Mouse (Mus musculus): ENCODE results near the gene Snd1.

The Snd1 gene

GRCm38 (mm10) chr6:28586806-28587205 is 111.9 kb downstream of the Snd1 start:
- no peak for TF ChIP-seq GATA4 (IDR thresholded peaks at IDR 0.05; ENCODE audit: insufficient replicate concordance, low read length)

GRCm38 (mm10) chr6:28588494-28589171 is 113.7 kb downstream of the Snd1 start:
- TF ChIP-seq GATA4 (IDR thresholded peaks at IDR 0.05; ENCODE audit: insufficient replicate concordance, low read length), result no peak

DNA sequence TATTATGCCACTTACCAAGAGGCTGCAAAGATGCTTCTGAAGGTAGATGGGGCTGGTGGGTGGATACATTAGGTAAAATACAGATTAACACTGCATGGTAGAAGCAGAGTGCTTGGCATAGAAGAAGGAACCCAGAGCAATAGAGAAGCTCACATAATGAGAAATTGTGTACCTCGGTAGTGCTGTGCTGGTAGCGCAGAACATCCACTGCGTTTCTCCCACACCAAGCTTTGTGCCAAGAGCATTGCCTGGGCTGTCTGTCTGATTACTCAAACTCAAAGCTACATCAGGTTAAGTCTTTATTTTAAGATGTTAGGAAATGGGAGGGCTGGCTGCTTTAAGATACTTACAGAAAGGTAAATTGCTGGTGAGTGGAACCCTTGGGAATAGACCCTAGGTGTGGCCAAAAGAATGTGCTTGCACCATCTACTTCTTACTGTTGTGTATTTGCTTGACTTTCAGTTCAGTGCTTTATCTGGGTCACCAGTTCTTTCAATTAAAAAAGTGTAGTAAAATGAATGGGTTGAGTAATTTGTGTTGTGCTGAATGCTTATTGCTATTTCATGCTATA is 117.5 kb downstream of the Snd1 start:
- no peak for TF ChIP-seq GATA4 (IDR thresholded peaks at IDR 0.05; ENCODE audit: insufficient replicate concordance, low read length)

DNA sequence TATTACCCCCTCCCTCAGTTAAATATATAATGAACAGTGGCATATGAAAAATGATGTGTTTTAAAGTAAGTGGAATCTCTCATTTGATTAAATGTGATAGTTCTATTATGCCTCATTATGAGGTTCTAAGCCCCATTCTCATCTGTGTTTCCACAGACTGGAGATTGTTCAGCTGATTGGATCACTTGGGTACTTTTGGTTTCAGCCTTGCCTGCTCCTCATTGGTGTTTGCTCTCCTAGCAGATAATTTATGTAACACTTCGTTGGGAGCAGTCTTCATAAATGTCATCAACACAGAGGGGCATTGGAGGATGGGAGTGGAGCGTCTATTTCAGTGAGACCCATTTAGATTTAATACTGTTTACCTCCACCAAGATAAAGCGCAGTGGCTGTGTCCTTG is 118.8 kb downstream of the Snd1 start:
- TF ChIP-seq GATA4 (IDR thresholded peaks at IDR 0.05; ENCODE audit: insufficient replicate concordance, low read length), result no peak

DNA sequence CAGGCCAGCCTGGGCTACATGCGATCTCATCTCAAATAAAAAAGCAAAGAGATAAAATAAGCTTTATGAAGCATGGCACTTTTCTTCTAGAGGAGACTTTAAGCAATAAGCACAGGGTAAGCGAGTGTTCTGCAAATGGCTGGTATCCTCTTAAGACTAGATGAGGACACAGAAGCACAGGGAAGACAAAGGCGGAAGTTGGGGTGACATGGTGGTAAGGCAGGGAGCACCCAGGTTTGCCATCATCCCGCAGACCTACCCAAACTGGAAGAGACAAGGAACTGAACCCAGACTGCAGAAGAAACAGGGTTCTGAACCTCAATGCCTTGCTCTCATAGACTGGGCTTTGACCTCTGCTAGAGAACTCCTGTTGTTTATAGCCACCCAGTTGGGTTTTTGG is 119.8 kb downstream of the Snd1 start:
- TF ChIP-seq GATA4 (IDR thresholded peaks at IDR 0.05; ENCODE audit: insufficient replicate concordance, low read length), result no peak

DNA sequence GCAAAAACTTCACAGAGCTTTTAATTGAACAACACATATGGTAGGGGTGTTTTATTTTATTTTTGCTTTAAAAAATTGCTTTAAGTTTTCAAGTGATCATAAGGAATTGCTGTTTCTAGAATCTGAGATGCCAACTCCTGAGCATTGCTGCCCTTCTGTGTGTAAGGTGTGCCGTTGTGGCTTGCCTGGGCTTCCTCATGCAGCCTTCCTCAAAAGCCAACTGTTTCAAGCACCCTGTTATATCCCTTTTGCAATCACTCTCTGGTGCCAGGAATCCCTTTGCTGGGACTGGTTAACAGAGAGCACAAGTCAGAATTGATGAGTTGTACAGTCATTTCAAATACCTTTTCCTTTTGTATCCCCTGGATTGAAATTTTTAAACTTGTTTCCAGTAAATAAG is 120.3 kb downstream of the Snd1 start:
- no peak for TF ChIP-seq GATA4 (IDR thresholded peaks at IDR 0.05; ENCODE audit: insufficient replicate concordance, low read length)

- no peak for TF ChIP-seq GATA4 (IDR thresholded peaks at IDR 0.05; ENCODE audit: insufficient replicate concordance, low read length)
Measured at GRCm38 (mm10) chr6:28597266-28597665, 122.3 kb downstream of the Snd1 start.

- no peak for TF ChIP-seq GATA4 (IDR thresholded peaks at IDR 0.05; ENCODE audit: insufficient replicate concordance, low read length)
Measured at GRCm38 (mm10) chr6:28599120-28599519, 124.2 kb downstream of the Snd1 start.

GRCm38 (mm10) chr6:28600404-28600803 is 125.5 kb downstream of the Snd1 start:
- TF ChIP-seq GATA4 (IDR thresholded peaks at IDR 0.05; ENCODE audit: insufficient replicate concordance, low read length), result no peak

GRCm38 (mm10) chr6:28603401-28603800 is 128.5 kb downstream of the Snd1 start:
- TF ChIP-seq GATA4 (IDR thresholded peaks at IDR 0.05; ENCODE audit: insufficient replicate concordance, low read length), result no peak

DNA sequence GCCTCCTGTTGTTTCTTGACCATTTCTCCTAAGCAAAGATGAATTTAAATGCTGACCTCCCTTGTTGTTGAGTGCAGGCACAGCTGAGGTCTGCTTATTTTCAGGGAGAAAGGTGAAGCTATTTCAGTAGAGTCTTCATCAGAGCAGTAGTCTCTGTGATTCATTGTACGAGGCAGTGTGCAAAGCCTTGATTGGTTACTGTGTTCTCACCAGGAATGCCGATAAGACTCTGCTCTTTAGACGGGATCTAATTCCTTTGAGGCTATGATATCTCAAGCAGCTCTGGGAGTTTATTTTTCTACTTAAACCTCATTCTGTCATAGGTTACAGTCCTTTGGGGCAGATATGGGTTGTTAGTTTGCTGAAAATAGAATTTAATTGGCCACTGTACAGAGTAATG is 128.9 kb downstream of the Snd1 start:
- no peak for TF ChIP-seq GATA4 (IDR thresholded peaks at IDR 0.05; ENCODE audit: insufficient replicate concordance, low read length)

DNA sequence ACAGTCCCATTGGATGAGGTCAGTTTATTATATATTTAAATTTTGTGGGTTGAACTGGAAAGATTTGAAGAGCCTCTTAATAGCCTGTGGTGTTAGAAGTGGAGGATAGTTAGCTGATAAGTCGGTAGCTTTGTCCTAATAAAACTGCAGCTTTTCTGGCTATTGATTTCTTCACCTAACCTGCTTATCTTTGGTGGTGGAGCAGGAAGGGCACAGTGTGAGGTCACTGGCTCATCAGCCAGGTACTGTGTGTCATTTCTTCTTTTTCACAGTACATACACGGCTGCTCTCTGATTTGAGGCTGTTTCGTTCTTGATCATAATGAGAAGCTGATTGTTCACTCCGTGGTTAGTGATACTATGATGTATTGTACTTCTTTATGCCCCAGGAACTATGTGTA is 134.4 kb downstream of the Snd1 start:
- peak; percentile 90; the same call in 1 of the 2 replicates for TF ChIP-seq GATA4 (IDR thresholded peaks at IDR 0.05; ENCODE audit: insufficient replicate concordance, low read length)

DNA sequence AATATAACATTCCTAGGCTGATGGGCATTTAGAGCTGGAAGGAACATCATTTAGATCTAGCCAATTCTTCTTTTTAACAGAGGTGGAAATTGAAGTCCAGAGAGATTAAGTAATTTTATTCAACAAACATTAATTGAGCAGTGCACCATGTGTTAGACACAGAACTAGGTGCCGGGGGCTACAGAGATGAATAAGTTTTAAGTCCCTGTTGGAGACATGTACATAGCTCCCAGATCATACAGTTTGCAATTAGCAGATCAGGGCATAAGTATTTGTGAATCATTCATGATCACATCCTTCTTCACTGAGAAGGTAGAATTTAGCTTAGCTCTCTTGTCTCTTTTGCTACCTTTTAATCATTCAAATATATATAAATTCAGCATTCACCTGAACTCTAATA is 135.2 kb downstream of the Snd1 start:
- no peak for TF ChIP-seq GATA4 (IDR thresholded peaks at IDR 0.05; ENCODE audit: insufficient replicate concordance, low read length)

DNA sequence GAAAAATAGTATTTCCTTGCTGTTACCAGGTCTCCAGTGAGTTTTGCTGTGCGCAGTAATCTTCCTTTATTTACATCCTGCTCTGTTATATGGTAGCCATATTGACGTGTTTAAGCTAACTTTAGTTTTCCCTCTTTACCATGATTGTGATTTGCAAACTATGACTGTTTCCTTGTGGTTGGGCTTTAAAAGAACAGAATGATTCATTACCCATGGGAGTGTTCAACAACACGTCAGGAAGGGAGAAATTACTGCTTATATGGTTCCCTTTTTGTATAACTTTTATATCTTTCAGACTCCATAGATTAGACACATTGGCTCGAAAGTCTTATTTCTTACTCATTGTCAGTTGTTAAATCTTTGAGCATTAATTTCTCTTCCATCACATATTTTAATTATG is 138.5 kb downstream of the Snd1 start:
- no peak for TF ChIP-seq GATA4 (IDR thresholded peaks at IDR 0.05; ENCODE audit: insufficient replicate concordance, low read length)

DNA sequence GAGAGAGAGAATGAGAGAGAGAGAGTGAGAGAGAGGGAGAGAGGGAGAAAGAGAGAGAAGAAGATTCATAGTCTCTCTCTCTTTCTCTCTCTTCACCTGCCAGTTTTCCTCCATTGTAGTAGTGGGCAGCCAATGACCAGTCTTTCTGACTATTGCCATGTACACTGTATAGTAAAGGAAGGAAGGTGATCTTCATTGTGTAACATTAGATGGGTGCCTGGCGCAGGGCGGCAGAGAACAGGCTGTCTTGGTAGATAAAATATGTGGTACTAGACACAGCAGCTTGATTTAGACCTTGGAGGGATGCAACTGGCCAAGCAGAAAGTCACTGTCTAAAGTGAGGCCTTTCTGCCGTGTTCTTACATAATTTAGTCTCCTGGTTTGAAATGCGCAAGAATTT is 139.9 kb downstream of the Snd1 start:
- TF ChIP-seq GATA4 (IDR thresholded peaks at IDR 0.05; ENCODE audit: insufficient replicate concordance, low read length), result no peak

GRCm38 (mm10) chr6:28615408-28615807 is 140.5 kb downstream of the Snd1 start:
- TF ChIP-seq GATA4 (IDR thresholded peaks at IDR 0.05; ENCODE audit: insufficient replicate concordance, low read length), result no peak

DNA sequence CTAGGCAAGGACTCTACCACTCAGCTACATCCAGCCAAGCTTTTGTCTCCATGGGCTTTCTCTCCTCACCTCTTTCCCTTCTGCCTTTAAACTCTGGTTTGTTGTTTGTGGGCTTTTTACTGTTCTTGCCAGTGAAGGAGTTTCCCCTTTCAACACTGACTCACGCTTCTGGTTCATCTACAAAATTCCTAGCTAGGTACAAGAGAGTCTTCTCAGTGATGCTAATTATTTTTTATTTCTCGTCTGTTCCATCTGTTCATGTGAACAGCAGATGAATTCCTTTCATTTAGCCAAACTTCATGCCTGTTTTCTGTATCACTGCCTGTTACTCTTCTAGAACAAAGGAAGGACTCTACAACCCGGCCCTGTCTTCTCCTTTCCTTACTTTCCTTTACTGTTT is 141.0 kb downstream of the Snd1 start:
- TF ChIP-seq GATA4 (IDR thresholded peaks at IDR 0.05; ENCODE audit: insufficient replicate concordance, low read length), result no peak

Measured in liver, adult (tissue).